21 mouse cellular contexts compared by ENCODE assay signal in the genomic region with DNA sequence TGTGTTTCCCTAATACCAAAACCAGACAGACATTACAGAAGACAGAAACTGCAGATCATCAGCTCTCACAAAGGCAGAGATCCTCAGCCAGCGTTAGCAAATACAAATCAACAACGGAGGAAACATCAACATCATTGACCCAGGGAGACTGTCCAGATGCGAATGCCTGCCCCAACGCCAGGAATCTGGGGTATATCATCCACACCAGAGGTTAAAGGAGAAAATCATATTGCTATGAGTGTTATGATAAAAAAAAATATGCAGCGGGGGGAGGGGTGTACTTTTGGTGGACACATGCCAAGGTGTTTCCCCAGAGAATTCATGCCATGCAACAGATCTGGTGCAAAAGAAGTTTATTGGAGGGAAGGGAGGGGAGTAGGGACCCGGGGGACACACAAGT.
"Had no signal": no experiment of that assay in that cellular context is flagged by ENCODE, and none has a peak within 500 bp of the region (broad histone marks: within the 10 kb centered on the region; RNA-seq: fewer than 3 reads in every experiment).

No protein-coding gene starts in this region.

- H3K27ac ChIP-seq: liver, embryonic 13.5 days; liver, embryonic 15.5 days; lung, embryonic 15.5 days; macrophage; midbrain, embryonic 12.5 days; neural tube, embryonic 13.5 days; neural tube, embryonic 15.5 days had no signal

- DNase-seq: liver, embryonic 13.5 days; liver, postnatal 0 days; midbrain, embryonic 14.5 days; retina, postnatal 1 day; right cerebral cortex, adult 18-20 months; right cerebral cortex, postnatal 25 days; right cerebral cortex, postnatal 4 days; spleen, adult 18-20 months; thymus, adult 18-20 months; thymus, postnatal 14 days; thymus, postnatal 36 days had no signal

- ATAC-seq: liver, postnatal 0 days; midbrain, embryonic 16.5 days had no signal

- H3K4me3 ChIP-seq: liver, embryonic 13.5 days; liver, embryonic 15.5 days; lung, embryonic 15.5 days; megakaryocyte, embryonic 14.5 days; midbrain, embryonic 12.5 days; myocyte; neural tube, embryonic 13.5 days; neural tube, embryonic 15.5 days had no signal

- H3K9ac ChIP-seq: liver, embryonic 13.5 days; liver, embryonic 15.5 days; liver, postnatal 0 days; lung, embryonic 15.5 days; midbrain, embryonic 12.5 days; neural tube, embryonic 13.5 days; neural tube, embryonic 15.5 days had no signal

- H3K36me3 ChIP-seq: liver, embryonic 15.5 days had no signal

- H3K27me3 ChIP-seq: liver, embryonic 13.5 days; liver, embryonic 15.5 days; lung, embryonic 15.5 days; midbrain, embryonic 12.5 days; neural tube, embryonic 13.5 days; neural tube, embryonic 15.5 days had no signal

- H3K9me3 ChIP-seq: liver, embryonic 13.5 days; liver, embryonic 15.5 days; lung, embryonic 15.5 days; midbrain, embryonic 12.5 days; neural tube, embryonic 13.5 days; neural tube, embryonic 15.5 days had no signal

- H3K4me2 ChIP-seq: liver, embryonic 11.5 days; liver, embryonic 13.5 days; liver, embryonic 15.5 days; lung, embryonic 15.5 days; midbrain, embryonic 12.5 days; neural tube, embryonic 13.5 days; neural tube, embryonic 15.5 days had no signal
